Mouse (Mus musculus) megakaryocyte, embryonic 14.5 days (primary cell): ENCODE results near the gene Fam210b.

ENCODE experiments used
- FLI1 ChIP-seq: IDR thresholded peaks from 2 replicates; pipeline ENCODE4 v1.6.1; 2012; ENCODE audit warnings: low read length, inconsistent platforms, mixed read lengths
- GATA1 ChIP-seq: IDR thresholded peaks from 3 replicates; pipeline ENCODE4 v1.6.1; 2012; ENCODE audit warnings: mixed read lengths, low read length, inconsistent platforms, borderline replicate concordance

DNA sequence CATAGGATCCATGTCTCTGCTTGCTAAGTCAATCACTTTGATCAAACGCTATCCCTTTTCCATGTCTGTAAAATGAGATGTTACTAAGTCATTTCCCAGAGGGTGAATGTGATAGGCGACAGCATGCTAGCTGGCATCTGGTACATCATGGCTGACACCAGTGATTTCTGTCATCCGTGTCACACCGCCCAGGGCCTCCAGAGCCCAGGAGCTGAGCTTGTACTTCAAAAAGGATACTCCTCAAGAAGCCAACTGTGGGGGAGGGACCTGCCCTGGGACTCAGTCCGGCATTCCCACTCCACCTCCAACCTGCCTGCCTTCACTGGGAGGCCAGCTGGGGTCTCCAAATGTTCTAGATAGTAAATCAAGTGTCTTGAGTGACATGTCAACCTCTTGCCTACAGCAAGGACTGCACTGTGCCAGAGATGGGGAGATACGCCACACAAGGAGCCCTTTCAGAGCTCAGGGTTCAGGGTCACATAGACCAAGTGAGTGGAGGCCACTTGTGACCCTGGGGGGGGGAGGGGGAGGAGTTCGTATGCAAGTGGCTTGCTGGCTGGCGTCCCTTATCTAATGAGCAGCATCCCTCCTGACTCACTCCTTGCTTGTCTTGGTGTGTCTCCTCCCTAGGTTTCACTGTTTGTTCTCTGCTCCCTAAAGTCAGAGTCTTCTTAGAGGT is 1.7 kb downstream of the Fam210b start:
- TF ChIP-seq GATA1 (no peak), FLI1 (no peak)
